ENCODE assay signal across 28 mouse cellular contexts in the genomic region with DNA sequence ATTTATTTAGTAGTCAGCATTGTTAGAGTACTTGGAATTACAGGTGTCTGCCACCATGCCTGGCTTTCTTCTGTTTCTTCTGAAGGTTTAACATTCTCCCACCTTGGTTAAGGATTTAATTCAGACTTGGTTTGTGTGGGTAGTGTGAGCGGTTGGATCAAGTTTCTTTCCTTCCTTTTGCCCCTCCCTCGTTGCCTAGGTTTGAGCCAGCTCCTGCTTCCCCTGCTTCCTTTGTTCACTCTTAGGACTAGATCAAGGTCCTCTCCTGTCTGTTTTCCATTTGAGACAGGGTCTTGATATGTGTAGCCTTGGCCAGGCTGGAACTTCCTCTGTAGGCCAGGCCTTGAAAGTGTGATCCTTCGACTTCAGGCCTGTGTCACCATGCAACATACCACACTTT. TPM values are rescaled to one million over a fixed set of nuclear protein-coding genes. Genes with fewer than 3 reads are reported as not detected.
DNase-seq lines count a peak whose midpoint lies in the region; ATAC-seq lines count a peak whose summit lies in the region.
"Had no signal": no experiment of that assay in that cellular context is flagged by ENCODE, and none has a peak within 500 bp of the region (broad histone marks: within the 10 kb centered on the region; RNA-seq: fewer than 3 reads in every experiment).

No protein-coding gene starts in this region.

- 0 out of 2 replicates have a peak overlapping the region, but pooled peaks have one; percentile 30 for H3K27ac ChIP-seq in kidney, embryonic 16.5 days (ENCODE audit: low read length)
- H3K27ac ChIP-seq in embryonic facial prominence, embryonic 11.5 days (replicated peaks; ENCODE audit: low read depth, low read length) = no peak overlapping the region
- H3K27ac ChIP-seq: embryonic facial prominence, embryonic 12.5 days; forebrain, embryonic 12.5 days; forebrain, embryonic 15.5 days; heart, embryonic 15.5 days; hindbrain, embryonic 10.5 days; hindbrain, embryonic 13.5 days had no signal

- ATAC-seq in kidney, embryonic 16.5 days (ENCODE audit: low FRiP score, low TSS enrichment) = no peak
- ATAC-seq in embryonic facial prominence, embryonic 11.5 days (replicated peaks; ENCODE audit: insufficient number of reproducible peaks, low FRiP score, low TSS enrichment, low read depth) = no peak
- ATAC-seq: activated CD4-positive, CD25-positive, alpha-beta regulatory T cell, adult 4 months; CD4-positive, CD25-positive, alpha-beta regulatory T cell, adult 4 months; forebrain, embryonic 15.5 days; hindbrain, embryonic 16.5 days had no signal

- DNase-seq in kidney, postnatal 10 days = no peak
- DNase-seq in 416B (ENCODE audit: low read depth) (peak; percentile 75), R1 (ENCODE audit: low read depth, low spot score) (peak; percentile 68)
- DNase-seq in embryonic facial prominence, embryonic 11.5 days (ENCODE audit: low spot score) = peak; percentile 30
- DNase-seq in left cerebral cortex, adult 8-10 months (ENCODE audit: low spot score in 2 of 2) = no peak
- no peak for DNase-seq in layer of hippocampus, postnatal 36 days
- DNase-seq in left cerebral cortex, postnatal 4 days = no peak
- DNase-seq: cerebellum, adult 11-12 months; cerebellum, adult 8-10 months; cerebellum, postnatal 10 days; cerebellum, postnatal 36 days; embryo, embryonic 11 days; gastrocnemius, postnatal 25 days; heart, adult 18-20 months; heart, postnatal 10 days; heart, postnatal 36 days had no signal

- 0 out of 2 replicates have a peak overlapping the region, but pooled peaks have one; percentile 23 for H3K9ac ChIP-seq in kidney, embryonic 16.5 days (replicated peaks; ENCODE audit: low read length)
- H3K9ac ChIP-seq in embryonic facial prominence, embryonic 11.5 days (replicated peaks; ENCODE audit: low read length) = no peak overlapping the region
- H3K9ac ChIP-seq: embryonic facial prominence, embryonic 12.5 days; forebrain, embryonic 12.5 days; forebrain, embryonic 15.5 days; heart, embryonic 12.5 days; heart, embryonic 15.5 days; hindbrain, embryonic 13.5 days had no signal

- 45% methylated on average over 3 of the region's 3 CpGs for WGBS in kidney, embryonic 16.5 days
- 50% methylated on average over 3 of the region's 3 CpGs for WGBS in embryonic facial prominence, embryonic 11.5 days

- H3K4me3 ChIP-seq in kidney, embryonic 16.5 days (ENCODE audit: low read length) = no peak overlapping the region
- H3K4me3 ChIP-seq in embryonic facial prominence, embryonic 11.5 days (ENCODE audit: low read depth, low read length) = no peak overlapping the region
- H3K4me3 ChIP-seq: embryonic facial prominence, embryonic 12.5 days; erythroblast, embryonic 14.5 days; forebrain, embryonic 12.5 days; forebrain, embryonic 15.5 days; heart, embryonic 12.5 days; heart, embryonic 15.5 days; hindbrain, embryonic 10.5 days; hindbrain, embryonic 13.5 days had no signal

- H3K9me3 ChIP-seq in kidney, embryonic 16.5 days (ENCODE audit: low read length) = no peaks in the 10 kb centered on the region
- H3K9me3 ChIP-seq in embryonic facial prominence, embryonic 11.5 days (replicated peaks; ENCODE audit: control insufficient read depth, low read length) = no peaks in the 10 kb centered on the region
- H3K9me3 ChIP-seq: forebrain, embryonic 12.5 days; forebrain, embryonic 15.5 days; heart, embryonic 15.5 days; hindbrain, embryonic 13.5 days had no signal

- intact Hi-C loops in left cerebral cortex, postnatal 4 days (cut with DNase I) = no loop called here

- peaks cover 6% of the 10 kb centered on the region; the same call in 1 of the 2 replicates for H3K4me1 ChIP-seq in kidney, embryonic 16.5 days (ENCODE audit: insufficient read depth, low read length)
- no peaks in the 10 kb centered on the region for H3K4me1 ChIP-seq in embryonic facial prominence, embryonic 11.5 days (ENCODE audit: control insufficient read depth, insufficient read depth, low read length)
- H3K4me1 ChIP-seq: forebrain, embryonic 15.5 days; heart, embryonic 12.5 days; heart, embryonic 15.5 days; hindbrain, embryonic 13.5 days had no signal

- no peak overlapping the region for H3K4me2 ChIP-seq in kidney, embryonic 16.5 days (replicated peaks; ENCODE audit: low read depth, low read length)
- no peak overlapping the region for H3K4me2 ChIP-seq in embryonic facial prominence, embryonic 11.5 days (ENCODE audit: low read depth, low read length)
- H3K4me2 ChIP-seq: embryonic facial prominence, embryonic 12.5 days; forebrain, embryonic 12.5 days; forebrain, embryonic 15.5 days; heart, embryonic 12.5 days; heart, embryonic 15.5 days; hindbrain, embryonic 13.5 days had no signal

- peaks cover 16% of the 10 kb centered on the region for H3K36me3 ChIP-seq in kidney, embryonic 16.5 days (ENCODE audit: insufficient read depth, low read length)
- no peaks in the 10 kb centered on the region for H3K36me3 ChIP-seq in embryonic facial prominence, embryonic 11.5 days (replicated peaks; ENCODE audit: control insufficient read depth, insufficient read depth, low read depth, low read length)
- H3K36me3 ChIP-seq: forebrain, embryonic 12.5 days; forebrain, embryonic 15.5 days; hindbrain, embryonic 13.5 days had no signal

- no peaks in the 10 kb centered on the region for H3K27me3 ChIP-seq in kidney, embryonic 16.5 days (ENCODE audit: insufficient read depth, low read length)
- H3K27me3 ChIP-seq in embryonic facial prominence, embryonic 11.5 days (ENCODE audit: control insufficient read depth, insufficient read depth, low read length) = no peaks in the 10 kb centered on the region
- H3K27me3 ChIP-seq: embryonic facial prominence, embryonic 12.5 days; forebrain, embryonic 12.5 days; forebrain, embryonic 15.5 days; heart, embryonic 12.5 days; heart, embryonic 15.5 days; hindbrain, embryonic 13.5 days had no signal

RNA-seq across cellular contexts. Expression of a gene that starts 10.8 kb away (rescaled TPM):
- 45.7 and 69.7 TPM in 2 replicates for polyA plus RNA-seq in kidney, embryonic 16.5 days (2015; fragmentation: Nextera tagmentation; extraction: Ambion mirVana)
- 53.6 and 54.1 TPM in 2 replicates for polyA plus RNA-seq in embryonic facial prominence, embryonic 11.5 days (2014; fragmentation: Nextera tagmentation; extraction: Ambion mirVana)
- 100 to 1,000 TPM; 263 to 297 (median 279) TPM for total RNA-seq in left cerebral cortex, adult 8-10 months (2022)
- 100 to 1,000 TPM; 262 to 273 TPM for total RNA-seq in layer of hippocampus, postnatal 36 days (2021)
- 100 to 1,000 TPM; 407 to 423 TPM for total RNA-seq in left cerebral cortex, postnatal 4 days (2021)

RNA-seq across cellular contexts. Expression of a gene that starts 27.4 kb away (rescaled TPM):
- polyA plus RNA-seq in kidney, embryonic 16.5 days (2015; fragmentation: Nextera tagmentation; extraction: Ambion mirVana) = 14.6 and 17.1 TPM in 2 replicates
- 0.84 and 3.2 TPM in 2 replicates for polyA plus RNA-seq in embryonic facial prominence, embryonic 11.5 days (2014; fragmentation: Nextera tagmentation; extraction: Ambion mirVana)
- total RNA-seq in left cerebral cortex, adult 8-10 months (2022) = 1 to 10 TPM; 1.7 to 3.6 (median 2.1) TPM
- 1 to 10 TPM; 1.9 to 2.6 TPM for total RNA-seq in layer of hippocampus, postnatal 36 days (2021)
- total RNA-seq in left cerebral cortex, postnatal 4 days (2021) = 1 to 10 TPM; 1.9 to 3.1 TPM
- polyA plus RNA-seq: erythroblast, embryonic 14.5 days had no signal

RNA-seq across cellular contexts. Expression of a gene that starts 42.6 kb away (rescaled TPM):
- polyA plus RNA-seq in kidney, embryonic 16.5 days (2015; fragmentation: Nextera tagmentation; extraction: Ambion mirVana) = 114 and 128 TPM in 2 replicates
- polyA plus RNA-seq in embryonic facial prominence, embryonic 11.5 days (2014; fragmentation: Nextera tagmentation; extraction: Ambion mirVana) = 105 and 115 TPM in 2 replicates
- 10 to 100 TPM; 11.6 to 18.0 (median 16.3) TPM for total RNA-seq in left cerebral cortex, adult 8-10 months (2022)
- 10 to 100 TPM; 18.8 to 19.7 TPM for total RNA-seq in layer of hippocampus, postnatal 36 days (2021)
- 10 to 100 TPM; 20.2 to 26.4 TPM for total RNA-seq in left cerebral cortex, postnatal 4 days (2021)

RNA-seq across cellular contexts. Expression of a gene that starts 58.9 kb away (rescaled TPM):
- 841 and 885 TPM in 2 replicates for polyA plus RNA-seq in kidney, embryonic 16.5 days (2015; fragmentation: Nextera tagmentation; extraction: Ambion mirVana)
- 861 and 931 TPM in 2 replicates for polyA plus RNA-seq in embryonic facial prominence, embryonic 11.5 days (2014; fragmentation: Nextera tagmentation; extraction: Ambion mirVana)
- total RNA-seq in left cerebral cortex, adult 8-10 months (2022) = 100 to 1,000 TPM; 654 to 708 (median 665) TPM
- total RNA-seq in layer of hippocampus, postnatal 36 days (2021) = 100 to 1,000 TPM; 673 to 712 TPM
- 100 to 1,000 TPM; 725 to 728 TPM for total RNA-seq in left cerebral cortex, postnatal 4 days (2021)

Comparison
In these comparisons a context has a peak if more than half of its experiments do, and no peak if none do; other contexts are left out.
1. DNase-seq: peak in 416B (single experiment), R1 (single experiment) and embryonic facial prominence, embryonic 11.5 days (single experiment); none in kidney, postnatal 10 days (single experiment), left cerebral cortex, adult 8-10 months (0 of 2), layer of hippocampus, postnatal 36 days (0 of 2) and left cerebral cortex, postnatal 4 days (single experiment).